Mouse (Mus musculus) adipocyte (in vitro differentiated cells): ENCODE measurements around the gene Ltbp2.

Experiments
- DNase-seq: peaks from one replicate; pipeline ENCODE4 v3.0.0-alpha.2; 2016; ENCODE audit warnings: low spot score

The Ltbp2 gene

GRCm38 (mm10) chr12:84880091-84880490 lies 3.8 kb upstream of the Ltbp2 start:
- no peak for DNase-seq

- no peak for DNase-seq
Observed at GRCm38 (mm10) chr12:84875761-84876480, 411 bp downstream of the Ltbp2 start.

- DNase-seq, result peak; percentile 81
Observed at GRCm38 (mm10) chr12:84873434-84873833, 2.9 kb downstream of the Ltbp2 start.

- DNase-seq, result no peak
Observed at GRCm38 (mm10) chr12:84872310-84872709, 4.0 kb downstream of the Ltbp2 start.

GRCm38 (mm10) chr12:84865431-84865830 lies 10.9 kb downstream of the Ltbp2 start:
- DNase-seq, result peak; percentile 68

GRCm38 (mm10) chr12:84864801-84865200 lies 11.5 kb downstream of the Ltbp2 start:
- peak; percentile 63 for DNase-seq

- DNase-seq, result no peak
Observed at GRCm38 (mm10) chr12:84863196-84863595, 13.1 kb downstream of the Ltbp2 start.

GRCm38 (mm10) chr12:84862136-84862910 lies 14.0 kb downstream of the Ltbp2 start:
- peak; percentile 58 for DNase-seq

GRCm38 (mm10) chr12:84858149-84859113 lies 17.9 kb downstream of the Ltbp2 start:
- no peak for DNase-seq

- DNase-seq, result no peak
Observed at GRCm38 (mm10) chr12:84857706-84858105, 18.6 kb downstream of the Ltbp2 start.

- DNase-seq, result no peak
Observed at GRCm38 (mm10) chr12:84856532-84856931, 19.8 kb downstream of the Ltbp2 start.

- no peak for DNase-seq
Observed at GRCm38 (mm10) chr12:84855084-84855625, 21.2 kb downstream of the Ltbp2 start.

- DNase-seq, result no peak
Observed at GRCm38 (mm10) chr12:84854392-84855033, 21.8 kb downstream of the Ltbp2 start.

- DNase-seq, result peak; percentile 63
Observed at GRCm38 (mm10) chr12:84851403-84852040, 24.8 kb downstream of the Ltbp2 start.

GRCm38 (mm10) chr12:84847882-84848281 lies 28.4 kb downstream of the Ltbp2 start:
- no peak for DNase-seq

- DNase-seq, result peak; percentile 91
Observed at GRCm38 (mm10) chr12:84847480-84847879, 28.9 kb downstream of the Ltbp2 start.

- peak; percentile 64 for DNase-seq
Observed at GRCm38 (mm10) chr12:84846594-84847014, 29.7 kb downstream of the Ltbp2 start.

- DNase-seq, result no peak
Observed at GRCm38 (mm10) chr12:84842706-84843105, 33.6 kb downstream of the Ltbp2 start.

- DNase-seq, result no peak
Observed at GRCm38 (mm10) chr12:84841158-84842140, 34.9 kb downstream of the Ltbp2 start.

- no peak for DNase-seq
Observed at GRCm38 (mm10) chr12:84840734-84841133, 35.6 kb downstream of the Ltbp2 start.
